Mouse (Mus musculus): ENCODE measurements around the gene Nuak1.

DNA sequence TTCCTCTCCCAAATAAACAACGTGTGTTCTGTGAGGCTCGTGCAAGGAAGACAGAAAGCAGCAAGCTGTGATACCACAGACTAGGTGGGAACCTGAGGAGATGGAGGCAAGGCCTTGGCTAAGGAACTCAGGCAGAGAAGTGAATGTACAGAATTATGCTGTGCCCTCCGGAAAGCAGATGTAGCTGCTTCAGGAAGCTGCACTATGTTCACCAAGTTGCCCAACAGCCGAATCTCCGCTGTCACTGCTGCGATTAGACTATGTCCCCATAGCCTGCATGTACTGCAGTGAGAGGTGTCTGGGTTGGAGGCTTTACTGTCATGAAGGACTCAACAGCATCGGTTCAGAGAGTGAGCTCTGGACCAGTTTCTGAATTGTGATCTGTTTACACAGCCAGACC, 110.6 kb downstream of the Nuak1 start:
- no peak for TF ChIP-seq CTCF (conservative IDR thresholded peaks at IDR 0.05 in 1 of 2, IDR thresholded peaks at IDR 0.05 in 1 of 2; ENCODE audit: low read depth in 2 of 2, low read length in 2 of 2)
- TF ChIP-seq MAFK (IDR thresholded peaks at IDR 0.05; ENCODE audit: insufficient replicate concordance, low read length), result no peak
- no peak for TF ChIP-seq ZKSCAN1 (IDR thresholded peaks at IDR 0.05; ENCODE audit: borderline replicate concordance, low read depth, low read length)
- no peak for TF ChIP-seq EP300 (IDR thresholded peaks at IDR 0.05; ENCODE audit: low read length)
- no peak for TF ChIP-seq USF1 (IDR thresholded peaks at IDR 0.05; ENCODE audit: low read depth, low read length)
- no peak for TF ChIP-seq POLR2A (IDR thresholded peaks at IDR 0.05; ENCODE audit: low read depth, low read length)
- no peak for TF ChIP-seq E2F4 (IDR thresholded peaks at IDR 0.05; ENCODE audit: insufficient replicate concordance, low read depth, low read length)
- TF ChIP-seq ZMIZ1 (IDR thresholded peaks at IDR 0.05; ENCODE audit: low read depth, low read length), result no peak
- no peak for TF ChIP-seq BHLHE40 (IDR thresholded peaks at IDR 0.05; ENCODE audit: low read depth, low read length)
- no peak for TF ChIP-seq ELF1 (IDR thresholded peaks at IDR 0.05; ENCODE audit: low read depth, low read length)
- TF ChIP-seq TCF12 (IDR thresholded peaks at IDR 0.05; ENCODE audit: low read depth, low read length), result no peak
- TF ChIP-seq ZC3H11A (IDR thresholded peaks at IDR 0.05; ENCODE audit: low read depth, low read length), result no peak
- TF ChIP-seq POLR2AphosphoS2 (IDR thresholded peaks at IDR 0.05; ENCODE audit: low read depth, low read length), result no peak
- no peak for TF ChIP-seq KAT2A (IDR thresholded peaks at IDR 0.05; ENCODE audit: insufficient replicate concordance, low read length)

Measured in CH12.LX (cell line).